Mouse (Mus musculus) testis, postnatal 10 days (tissue): ENCODE measurements around the gene Jag1.

ENCODE experiments used
- DNase-seq: peaks from one replicate; pipeline ENCODE4 v3.0.0; 2021; ENCODE audit warnings: low spot score

The Jag1 gene

DNA sequence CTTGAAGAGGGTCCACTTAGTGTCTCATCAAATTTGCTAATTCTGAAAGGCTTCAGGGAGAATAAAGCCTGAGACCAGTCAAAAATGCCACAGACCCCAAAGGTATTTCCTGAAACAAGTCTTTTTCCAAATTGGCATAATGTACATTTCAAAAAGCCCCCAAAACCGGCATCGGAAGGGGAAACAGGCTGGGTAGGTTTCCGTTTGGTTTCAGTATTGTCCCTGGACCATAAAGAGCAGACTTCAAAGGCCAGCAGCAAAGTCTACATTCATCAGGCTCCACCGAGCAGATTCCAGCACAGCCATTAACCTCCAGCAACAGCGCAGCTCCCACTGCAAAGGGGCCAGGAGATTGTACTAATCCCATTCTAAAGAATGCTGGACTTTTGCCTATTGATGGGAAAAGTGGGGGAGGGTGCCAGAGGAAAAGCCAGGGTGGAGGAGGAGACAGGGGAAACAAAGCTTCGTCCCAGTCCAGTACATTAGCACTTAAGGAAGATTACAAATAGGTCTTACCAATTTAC is 17.2 kb downstream of the Jag1 start:
- no peak for DNase-seq

DNA sequence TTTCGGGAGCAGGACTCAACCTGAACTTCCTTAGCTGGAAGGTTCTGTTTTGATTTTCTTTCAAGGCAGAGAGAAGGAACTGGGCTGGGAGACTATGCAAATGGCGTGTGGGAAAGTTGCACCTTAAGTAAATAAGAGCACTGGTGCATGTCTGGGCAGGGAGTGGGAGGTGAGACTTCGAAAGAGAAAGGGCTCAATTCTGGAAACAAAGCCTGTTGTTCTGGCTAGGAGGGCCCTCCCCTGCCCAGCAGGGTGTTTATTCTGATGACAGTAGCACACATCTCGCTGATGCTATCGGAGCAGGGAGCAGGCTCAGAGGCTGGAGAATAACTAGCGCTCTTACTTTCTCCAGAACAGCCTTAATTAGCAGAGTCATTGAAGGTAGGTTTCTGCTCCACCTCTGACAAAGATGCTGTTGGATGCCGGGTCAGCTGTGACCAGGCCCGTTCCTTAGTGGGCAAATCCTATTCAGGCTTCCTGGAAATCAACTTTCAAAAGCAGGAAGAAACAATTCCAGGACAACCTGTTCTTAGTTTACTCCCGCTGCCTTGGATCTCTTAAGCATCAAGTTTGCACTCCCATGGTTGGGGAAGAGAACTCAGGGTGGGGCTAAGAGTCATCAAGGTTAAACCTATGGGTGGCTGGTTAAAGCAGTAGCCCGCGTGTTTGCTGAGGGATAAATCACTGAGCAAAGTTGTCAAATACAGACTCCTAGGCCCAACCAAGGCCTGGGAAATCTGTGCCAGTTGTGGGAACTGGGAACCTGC is 18.0 kb downstream of the Jag1 start:
- DNase-seq: no peak

DNA sequence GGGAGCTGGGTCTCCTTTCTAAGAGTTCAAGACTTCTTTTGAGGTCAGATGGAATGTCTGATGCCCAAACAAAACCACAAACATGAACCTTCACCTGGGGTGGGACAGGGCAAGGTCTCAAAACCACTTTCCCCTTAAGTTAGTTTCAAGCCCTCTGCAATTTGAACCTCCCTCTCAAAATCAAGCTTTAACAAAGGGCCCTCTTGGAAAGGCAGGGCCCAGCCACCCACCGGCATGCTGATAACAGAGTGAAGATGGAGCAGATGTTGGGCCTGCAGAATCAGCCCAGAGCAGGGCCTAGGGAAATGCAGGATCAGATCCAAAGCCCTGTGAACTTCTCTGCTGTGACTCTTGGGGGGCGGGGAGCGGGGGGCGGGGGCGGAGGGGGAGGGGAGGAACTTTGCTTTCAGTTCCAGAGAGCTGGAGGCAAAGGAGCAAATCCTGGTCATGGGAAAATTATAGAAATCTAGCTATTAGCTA is 19.4 kb downstream of the Jag1 start:
- DNase-seq: no peak

DNA sequence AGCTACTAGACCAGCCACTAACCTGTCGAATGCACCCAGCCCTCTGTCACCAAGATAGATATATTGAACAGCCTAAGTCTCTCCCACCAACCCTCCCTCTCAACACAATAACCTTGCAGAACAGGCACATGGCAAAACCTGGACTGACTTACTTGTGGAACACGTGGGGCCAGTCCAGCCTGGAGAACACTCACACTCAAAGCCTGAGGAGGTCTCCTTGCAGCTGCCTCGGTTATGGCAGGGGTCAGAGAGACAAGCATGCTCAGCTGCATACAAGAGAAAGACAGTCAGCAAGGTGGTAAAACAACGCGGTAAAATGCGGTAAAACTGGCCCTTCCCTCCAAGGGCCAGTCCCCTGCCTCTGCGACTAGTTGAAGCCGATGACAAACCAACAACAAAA is 22.1 kb downstream of the Jag1 start:
- no peak for DNase-seq

DNA sequence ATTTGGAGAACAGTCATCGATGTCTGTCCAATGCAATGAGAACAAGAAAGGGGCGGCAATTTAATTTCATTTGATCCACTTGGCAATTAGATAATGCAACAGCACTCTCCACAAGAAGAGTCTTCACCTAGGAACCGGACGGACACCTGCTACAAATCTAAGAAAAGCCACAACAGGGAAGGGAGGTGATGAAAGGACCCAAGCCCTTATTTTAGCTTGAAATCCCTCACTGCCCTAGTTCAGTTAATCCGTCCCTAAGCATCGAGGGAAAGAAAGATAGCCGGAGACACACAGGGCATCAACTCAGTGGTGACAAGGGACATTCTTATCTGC is 23.2 kb downstream of the Jag1 start:
- no peak for DNase-seq

DNA sequence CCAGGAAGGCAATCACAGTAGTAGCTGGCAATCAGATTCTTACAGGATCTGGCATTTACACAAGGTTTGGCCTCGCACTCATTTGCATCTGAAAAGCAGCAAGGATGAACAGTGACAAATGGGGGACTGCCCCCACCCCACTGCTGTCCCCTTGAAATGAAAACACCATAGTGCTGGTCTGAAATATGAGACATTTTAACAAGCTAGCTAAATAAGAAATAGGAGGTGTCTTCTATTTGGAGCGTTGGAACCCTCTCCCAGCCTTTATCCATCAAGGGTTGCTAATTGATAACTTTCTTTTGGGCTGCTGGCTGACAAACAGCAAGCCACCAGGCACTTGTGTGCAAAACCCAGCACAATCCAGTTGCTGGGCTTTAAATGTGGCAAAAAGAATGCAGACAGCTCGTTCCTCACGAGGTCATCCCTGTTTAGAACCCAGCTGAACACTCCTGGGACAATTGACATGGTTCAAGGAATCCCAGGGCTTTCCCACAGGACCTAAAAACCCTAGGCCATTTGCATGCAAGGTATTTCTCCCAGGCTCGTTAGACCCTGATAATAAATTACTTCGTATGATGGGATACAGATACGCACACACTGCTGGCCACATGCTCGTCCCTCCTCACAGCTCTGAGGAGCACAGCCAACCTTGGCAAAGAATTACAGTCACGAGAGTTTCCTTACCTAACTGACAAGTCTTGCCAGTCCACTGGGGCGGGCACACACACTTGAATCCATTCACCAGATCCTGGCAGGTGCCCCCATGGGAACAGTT is 23.7 kb downstream of the Jag1 start:
- DNase-seq: no peak

DNA sequence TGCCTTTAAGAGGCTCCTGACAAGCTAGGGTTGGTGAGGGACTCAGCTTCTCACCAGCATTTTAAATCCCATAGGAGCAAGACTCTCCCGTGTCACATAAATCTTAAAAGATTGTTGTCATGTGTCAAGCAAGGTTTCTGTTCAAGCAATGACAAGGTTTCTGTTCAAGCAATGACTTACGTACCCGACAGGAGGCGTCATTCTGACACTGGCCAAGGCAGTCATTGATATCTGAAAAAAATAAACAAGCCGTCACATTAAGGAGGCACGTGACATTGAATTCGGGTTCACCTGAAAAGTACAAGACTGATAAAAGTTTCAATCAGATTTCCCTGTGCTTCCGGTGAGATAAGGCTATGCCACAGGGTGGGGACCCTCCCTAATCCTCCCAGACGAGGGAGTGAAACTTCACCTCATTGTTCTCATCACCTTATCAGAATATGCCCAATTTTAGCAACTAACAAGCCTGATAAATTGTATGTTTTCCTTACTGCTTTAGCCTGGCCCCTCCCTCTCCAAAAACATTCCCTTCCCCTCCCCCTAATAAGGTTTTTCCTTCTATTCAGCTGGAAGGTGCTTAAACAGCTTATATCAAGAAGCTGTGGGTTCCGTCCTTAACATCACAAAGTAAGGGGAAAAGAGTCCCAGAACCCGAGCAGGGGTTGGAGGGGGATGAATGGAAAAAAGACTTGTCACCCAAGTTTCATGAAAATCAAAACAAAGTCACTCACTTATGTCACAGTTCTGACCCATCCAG is 24.5 kb downstream of the Jag1 start:
- no peak for DNase-seq

DNA sequence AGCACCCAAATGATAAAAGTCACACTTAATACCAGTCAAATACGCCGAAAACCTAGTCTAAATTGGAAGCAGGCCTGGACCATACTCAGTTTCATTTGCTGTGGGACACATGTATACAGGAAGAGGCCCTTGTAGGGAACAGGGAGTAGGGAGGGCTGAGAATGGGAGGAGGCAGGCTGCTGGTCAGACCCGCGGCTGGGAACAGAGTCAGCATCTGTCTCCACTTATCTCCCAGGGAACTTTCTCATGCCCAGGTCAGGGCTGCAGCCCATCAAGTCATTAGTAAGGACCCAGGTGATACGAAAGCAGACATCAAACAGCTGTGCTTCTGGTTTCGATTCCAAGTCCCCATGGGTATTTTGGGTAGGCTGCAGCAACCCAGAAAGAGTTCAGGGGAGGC is 28.7 kb downstream of the Jag1 start:
- DNase-seq: no peak

DNA sequence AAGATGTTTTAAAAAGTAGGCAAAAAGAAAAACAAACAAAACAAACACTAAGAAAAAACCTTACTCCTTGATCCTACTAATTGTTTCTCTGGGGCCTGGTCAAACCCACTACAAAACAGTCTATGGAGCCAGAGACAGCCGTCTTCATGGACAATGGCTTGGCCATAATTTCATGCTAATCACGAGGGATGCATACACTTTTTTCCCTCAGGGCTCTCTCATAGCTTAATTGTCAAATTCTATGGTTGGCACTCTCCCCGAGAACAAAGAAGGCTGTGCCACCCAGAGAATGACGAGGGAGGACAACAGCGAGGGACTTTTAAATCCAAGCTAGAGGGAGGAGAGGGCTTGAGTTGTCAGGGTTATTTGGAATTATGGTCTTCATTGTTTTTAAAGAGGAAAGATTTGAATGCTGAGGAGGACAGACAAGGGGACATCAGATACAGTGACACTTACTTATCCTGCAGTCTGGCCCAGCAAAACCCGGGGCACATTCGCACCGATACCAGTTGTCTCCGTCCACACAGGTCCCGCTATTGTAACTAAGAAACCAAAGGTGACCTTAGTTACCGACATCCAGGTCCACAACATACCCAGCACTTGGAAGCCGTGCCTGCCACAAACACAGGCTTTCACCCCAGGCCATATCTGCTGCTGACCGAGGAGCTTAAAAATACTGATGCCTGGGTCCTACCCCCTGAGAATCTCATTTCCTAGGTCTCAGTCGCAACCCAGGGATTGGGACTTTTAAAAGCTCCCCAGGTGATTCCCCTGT is 29.6 kb downstream of the Jag1 start:
- DNase-seq: no peak

DNA sequence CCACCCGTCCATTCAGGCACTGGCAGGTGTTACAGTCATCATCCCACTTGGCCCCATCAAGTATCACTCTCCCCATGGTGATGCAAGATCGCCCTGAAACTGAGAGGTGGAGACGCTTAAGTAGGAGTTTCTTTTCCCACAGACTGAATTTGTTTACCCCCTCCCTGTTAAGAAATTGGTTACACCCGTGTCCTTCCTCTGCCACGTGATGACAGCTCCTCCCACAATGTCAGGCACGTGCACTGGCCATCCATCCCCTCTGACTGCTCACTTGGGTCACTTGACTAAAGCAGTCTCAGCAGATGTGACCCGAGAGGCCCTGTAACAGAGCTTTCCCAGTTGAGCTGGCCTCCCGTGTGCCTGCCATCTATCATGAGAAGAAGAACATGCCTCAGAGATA is 31.2 kb downstream of the Jag1 start:
- no peak for DNase-seq

DNA sequence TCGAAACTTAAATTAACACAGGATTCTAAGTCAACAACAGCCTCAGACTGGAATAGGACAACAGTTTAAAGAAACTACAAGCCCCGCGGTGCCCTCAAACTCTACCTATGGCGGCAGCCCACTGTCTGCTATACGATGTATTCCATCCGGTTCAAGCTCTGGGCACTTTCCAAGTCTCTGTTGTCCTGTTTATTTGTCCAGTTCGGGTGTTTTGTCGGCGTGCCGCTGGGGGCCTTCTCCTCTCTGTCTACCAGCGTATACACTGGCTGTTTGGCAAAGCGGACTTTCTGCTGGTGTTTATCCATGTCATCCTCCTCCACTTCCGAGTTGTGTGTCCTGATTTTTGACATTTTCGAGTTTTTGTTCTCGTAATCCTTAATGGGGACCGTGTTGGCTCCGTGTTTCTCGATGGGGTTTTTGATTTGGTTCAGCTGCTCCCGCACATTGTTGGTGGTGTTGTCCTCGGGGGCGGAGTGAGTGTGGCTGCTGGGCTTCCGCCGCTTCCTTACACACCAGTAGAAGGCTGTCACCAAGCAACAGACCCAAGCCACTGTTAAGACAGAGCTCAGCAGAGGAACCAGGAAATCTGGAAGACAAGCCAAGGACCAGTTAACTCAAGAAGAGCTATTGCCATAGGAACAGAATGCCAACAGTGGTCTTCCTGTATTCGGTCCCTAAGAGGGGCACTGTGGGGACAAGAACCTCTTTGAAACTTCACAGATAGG is 33.4 kb downstream of the Jag1 start:
- no peak for DNase-seq

DNA sequence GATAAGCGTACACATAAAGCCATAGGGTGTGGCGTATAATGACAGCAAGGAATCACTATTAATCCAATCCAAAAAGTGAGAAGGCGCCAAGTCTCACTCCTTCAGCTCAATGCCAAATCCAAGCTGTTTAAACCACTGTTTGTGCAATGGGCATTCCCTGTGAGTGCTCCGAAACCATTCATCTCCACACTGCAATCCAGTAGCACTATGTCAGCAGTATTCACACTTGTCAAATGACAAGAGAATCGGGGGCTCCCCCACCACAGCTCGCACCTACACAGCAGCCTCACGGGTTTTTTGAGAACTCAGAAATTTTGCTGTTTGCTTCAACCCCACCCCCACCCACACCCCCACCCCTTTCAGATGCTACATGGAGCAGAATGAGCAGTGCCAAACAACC is 35.4 kb downstream of the Jag1 start:
- DNase-seq: no peak

DNA sequence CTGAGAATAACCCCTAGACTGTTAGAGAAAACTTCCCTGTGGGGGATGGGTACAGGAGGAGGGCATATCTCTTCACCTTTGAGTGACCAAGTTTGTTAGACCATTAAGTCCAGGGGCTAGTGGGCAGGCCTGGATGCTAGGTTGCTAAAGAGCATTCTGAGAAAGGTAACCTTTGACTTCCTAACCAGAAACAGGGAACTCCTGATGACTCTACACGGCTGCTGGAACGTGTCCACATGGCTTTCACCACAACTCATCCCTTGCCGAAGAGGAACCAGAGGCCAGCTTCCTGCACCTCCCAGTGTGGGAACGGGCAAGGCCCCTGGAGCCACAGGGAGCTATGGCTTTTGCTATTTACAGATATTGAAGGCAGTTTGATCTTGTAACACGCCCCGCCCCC is 36.0 kb downstream of the Jag1 start:
- DNase-seq: no peak

DNA sequence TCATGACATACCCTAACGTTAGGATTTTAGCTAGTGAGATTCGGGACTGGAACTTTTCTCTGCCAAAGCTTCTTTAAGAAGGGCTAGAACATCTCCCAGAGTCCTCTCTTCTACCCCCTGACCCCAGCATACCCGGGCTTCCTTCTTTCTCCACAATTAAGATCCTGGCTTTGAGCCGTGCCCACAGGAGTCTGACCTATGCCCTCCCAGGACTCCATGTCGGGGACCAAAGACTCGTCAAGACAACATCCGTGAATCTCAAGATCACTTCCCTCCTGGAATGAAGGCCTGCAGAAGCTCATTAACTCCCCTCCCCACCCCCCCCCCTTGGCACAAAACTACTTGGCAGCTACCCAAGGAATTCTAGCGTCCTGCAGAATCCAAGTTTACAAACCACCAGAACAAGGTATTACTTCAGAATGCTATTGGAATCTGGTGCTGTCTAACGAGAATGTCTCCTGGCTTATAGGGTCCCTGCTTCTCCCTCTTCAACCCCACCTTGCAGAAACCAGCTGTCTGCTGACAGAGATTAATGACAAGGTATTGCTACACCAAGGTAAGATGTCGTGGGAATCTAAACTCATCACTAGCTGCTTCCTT is 36.6 kb downstream of the Jag1 start:
- no peak for DNase-seq

DNA sequence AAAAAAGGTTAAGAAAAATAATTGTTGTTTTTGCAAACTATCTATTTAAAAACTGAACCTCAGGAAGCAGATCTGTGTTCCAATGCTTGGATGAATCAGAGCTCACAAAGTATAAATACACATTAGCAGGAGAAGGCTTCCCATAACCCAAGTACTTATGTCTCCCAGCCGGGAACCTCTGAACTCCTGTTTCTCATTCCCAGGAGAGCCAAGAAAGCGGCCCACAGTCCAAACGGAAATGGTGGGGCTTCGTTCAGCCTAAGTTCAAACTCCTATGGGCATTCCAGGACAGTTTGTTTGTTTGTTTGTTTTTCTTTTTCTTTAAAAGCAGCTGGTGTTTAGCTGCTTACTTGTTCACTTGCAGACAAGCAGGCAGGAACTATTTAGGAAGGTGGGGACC is 37.7 kb downstream of the Jag1 start:
- DNase-seq: no peak

DNA sequence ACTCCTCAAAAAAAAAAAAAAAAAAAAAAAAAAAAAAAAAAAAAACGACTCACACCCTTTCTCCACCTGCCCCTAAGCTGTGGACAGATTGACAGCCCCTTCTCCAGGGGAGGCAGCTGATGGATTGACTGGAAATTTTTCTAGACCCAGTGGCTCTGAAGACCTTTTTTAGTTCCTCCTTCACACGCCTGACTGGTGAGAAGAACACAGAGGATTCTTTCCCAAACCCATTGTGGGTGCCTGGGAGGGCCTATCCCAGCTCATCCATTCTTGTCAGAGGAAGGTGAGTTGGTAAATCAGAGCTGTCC is 42.2 kb downstream of the Jag1 start:
- no peak for DNase-seq

DNA sequence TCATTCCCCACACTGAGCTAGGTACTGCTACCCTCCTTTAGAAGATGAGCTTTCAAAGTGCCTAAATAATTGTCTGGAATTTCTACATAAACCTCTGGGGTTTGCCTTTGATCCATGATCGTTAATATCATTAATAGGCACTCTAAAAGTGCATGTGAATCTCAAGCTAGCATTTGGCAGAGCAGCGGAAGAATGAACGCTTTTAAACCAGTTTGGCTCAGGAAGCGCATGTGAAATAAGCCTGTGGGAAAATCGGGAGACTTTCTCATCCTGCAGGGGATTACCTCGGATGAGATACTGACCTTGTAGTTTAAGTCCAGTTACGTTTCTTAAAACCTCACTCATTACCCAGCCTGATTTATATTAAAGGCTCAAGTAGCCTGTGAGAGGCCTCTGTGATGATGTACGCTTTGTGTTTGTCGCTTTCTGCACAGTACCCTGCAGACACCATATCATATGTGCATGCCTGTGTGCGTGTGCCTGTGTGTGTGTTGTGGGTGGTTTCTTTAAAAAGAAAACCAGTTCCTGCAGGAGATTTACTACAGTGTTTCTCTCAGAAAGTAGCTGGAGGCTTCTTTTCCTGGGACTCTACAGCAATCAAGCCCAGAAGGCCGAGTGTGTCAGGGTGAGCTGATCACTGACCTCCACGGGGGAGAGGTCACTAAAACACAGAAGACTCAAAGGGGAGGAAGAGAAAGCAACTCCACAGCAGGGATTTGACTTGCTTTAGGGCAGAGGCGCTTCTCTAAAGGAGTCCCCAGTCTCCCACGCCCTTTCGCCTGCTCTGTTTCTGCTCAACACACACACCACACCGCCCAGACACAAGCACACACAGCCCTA is 42.8 kb downstream of the Jag1 start:
- no peak for DNase-seq

DNA sequence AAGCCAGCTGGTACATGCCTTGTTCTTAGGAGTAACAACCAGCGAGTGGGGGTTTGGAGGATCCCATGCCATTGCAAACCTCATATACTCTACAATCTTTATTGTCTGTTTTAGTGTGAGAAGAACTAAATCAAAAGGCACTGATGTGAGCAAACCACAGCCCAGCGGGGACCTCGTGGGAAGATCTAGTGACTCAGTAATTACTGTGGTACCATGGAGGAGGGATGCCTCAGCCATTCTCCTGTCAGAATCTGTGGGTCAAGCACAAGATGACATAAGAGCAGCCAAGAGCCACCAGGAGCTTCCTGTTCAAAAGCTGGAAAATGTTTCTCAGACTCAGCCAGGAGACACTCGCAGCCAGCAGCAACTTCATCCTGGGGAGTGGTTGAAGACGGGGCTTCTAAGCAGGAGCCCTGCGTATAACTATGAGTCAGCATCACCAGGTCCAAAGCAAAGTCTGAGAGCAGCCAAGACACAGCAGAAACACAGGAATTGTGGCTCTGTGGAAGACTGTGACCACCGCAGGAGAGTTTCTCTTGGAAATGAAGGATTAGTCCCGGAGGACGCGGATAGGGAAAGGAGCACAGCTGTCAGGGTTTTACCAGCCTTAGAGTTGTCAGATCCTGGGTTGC is 48.8 kb downstream of the Jag1 start:
- no peak for DNase-seq

DNA sequence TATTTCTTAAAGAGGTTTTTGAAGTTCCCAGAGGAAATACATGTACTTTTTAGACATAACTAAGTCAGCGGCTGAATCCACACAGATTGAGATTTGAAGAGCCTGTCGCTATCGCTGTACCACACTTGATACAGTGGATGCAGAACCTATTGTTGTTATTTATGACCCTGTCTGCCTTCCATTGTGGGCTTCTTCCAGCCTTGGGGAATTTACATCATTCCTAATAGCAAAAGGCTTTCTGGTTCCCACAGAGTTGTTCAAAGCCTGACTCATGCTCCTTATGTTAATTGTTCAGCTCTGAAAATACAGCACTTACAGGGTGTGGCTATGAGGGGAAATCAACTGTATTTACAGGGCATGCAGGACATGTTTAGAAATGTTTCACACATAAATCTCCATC is 51.9 kb downstream of the Jag1 start:
- no peak for DNase-seq

DNA sequence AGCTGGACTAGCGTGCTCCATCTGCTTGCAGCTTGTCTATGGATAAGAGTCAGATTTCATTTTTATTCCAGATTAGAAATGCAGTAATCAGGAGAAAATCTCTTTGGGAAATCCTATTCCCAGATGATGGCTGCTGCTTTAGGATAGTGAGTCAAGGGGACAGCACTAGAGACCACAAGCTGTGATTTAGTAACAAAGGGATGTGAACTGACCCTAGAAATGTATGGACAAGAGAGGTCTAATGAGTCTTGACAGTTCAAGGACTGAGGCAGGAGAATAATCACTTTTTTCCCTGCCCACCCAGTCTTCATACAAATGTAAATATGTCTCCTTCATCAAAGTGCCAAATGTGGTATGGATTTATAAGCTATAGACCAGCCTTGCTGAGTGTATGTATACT is 52.6 kb downstream of the Jag1 start:
- DNase-seq: no peak
